Mouse (Mus musculus) leukemia stem cell, adult 10-12 weeks (primary cell): ENCODE results near the gene Speer1. TPM values are rescaled to one million over a fixed set of nuclear protein-coding genes. Genes with fewer than 3 reads are reported as not detected.

Experiments
- polyA plus RNA-seq: library from polyadenylated mRNA; stranded (reverse); fragments of >175 nt; gene quantifications from 2 replicates; pipeline ENCODE4 v1.2.3, GENCODE M21; 2012; ENCODE audit warnings: low replicate concordance

Speer1 gene
- not detected in 2 replicates for polyA plus RNA-seq

GRCm38 (mm10) chr5:11341216-11341615 is at the start of gene Speer1:
Gene Speer1 (plus strand): TSS chr5:11341516.

Other genes with a start within 250 kb of the Speer1 start
- not detected in 2 replicates for gene Gm8879, start 213.9 kb upstream of the Speer1 start, polyA plus RNA-seq
- gene Gm5861, start 158.4 kb upstream of the Speer1 start, polyA plus RNA-seq = not detected in 2 replicates
- not detected in 2 replicates for gene Gm8890, start 85.5 kb upstream of the Speer1 start, polyA plus RNA-seq
- not detected in 2 replicates for gene Gm8897, start 74.9 kb downstream of the Speer1 start, polyA plus RNA-seq
- gene Gm8906, start 161.2 kb downstream of the Speer1 start, polyA plus RNA-seq = not detected in 2 replicates